21 mouse cellular contexts compared by ENCODE assay signal in the genomic region with DNA sequence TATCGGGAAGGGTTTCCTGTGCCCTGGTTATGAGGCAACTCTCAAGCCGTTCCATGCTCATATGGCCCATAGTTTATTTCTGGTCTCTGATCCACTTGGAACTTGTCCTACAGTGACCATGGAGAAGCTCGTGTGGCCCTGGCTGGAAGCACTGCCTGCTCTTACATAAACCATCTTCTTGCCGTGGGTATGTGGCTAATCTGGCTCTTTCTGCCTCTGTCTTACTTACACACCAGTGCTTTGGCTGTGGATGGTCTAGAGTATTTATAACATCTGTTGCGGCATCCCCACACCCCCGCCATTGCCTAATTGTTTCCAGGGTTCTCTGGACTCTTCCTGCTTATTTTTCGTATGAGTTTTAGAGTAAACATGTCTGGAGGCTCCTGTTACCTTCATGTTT. TPM values are rescaled to one million over a fixed set of nuclear protein-coding genes. Genes with fewer than 3 reads are reported as not detected.
DNase-seq lines count a peak whose midpoint lies in the region; ATAC-seq lines count a peak whose summit lies in the region.
"Had no signal": no experiment of that assay in that cellular context is flagged by ENCODE, and none has a peak within 500 bp of the region (broad histone marks: within the 10 kb centered on the region; RNA-seq: fewer than 3 reads in every experiment).

No protein-coding gene starts in this region.

- DNase-seq in gastrocnemius, adult 18-20 months (ENCODE audit: low spot score) = peak; percentile 78
- DNase-seq in gastrocnemius, postnatal 36 days = no peak
- peak; percentile 37 to 52 for DNase-seq in heart, adult 9 months (ENCODE audit: low spot score in 2 of 2)
- no peak for DNase-seq in heart, postnatal 25 days (ENCODE audit: low spot score)
- peak; percentile 33 for DNase-seq in lung, postnatal 36 days
- DNase-seq in frontal cortex, postnatal 36 days (ENCODE audit: low spot score in 2 of 2) = no peak
- DNase-seq: adrenal gland, postnatal 14 days; cerebellum, adult 2 months; heart, postnatal 36 days; kidney, adult 9 months; kidney, postnatal 4 days; midbrain, embryonic 14.5 days; retina, postnatal 1 day had no signal

- H3K36me3 ChIP-seq in embryonic facial prominence, embryonic 12.5 days = no peaks in the 10 kb centered on the region
- H3K36me3 ChIP-seq: limb, embryonic 13.5 days had no signal

- peaks cover 8% of the 10 kb centered on the region; the same call in 1 of the 2 replicates for H3K4me1 ChIP-seq in embryonic facial prominence, embryonic 12.5 days
- H3K4me1 ChIP-seq: limb, embryonic 13.5 days had no signal

- peak overlapping the region; percentile 47; the same call in 1 of the 2 replicates for H3K27ac ChIP-seq in embryonic facial prominence, embryonic 12.5 days
- H3K27ac ChIP-seq: hindbrain, postnatal 0 days; limb, embryonic 13.5 days; liver, embryonic 14.5 days had no signal

- H3K9ac ChIP-seq in embryonic facial prominence, embryonic 12.5 days = no peak overlapping the region
- H3K9ac ChIP-seq: limb, embryonic 13.5 days; liver, embryonic 14.5 days had no signal

- H3K4me3 ChIP-seq in embryonic facial prominence, embryonic 12.5 days = no peak overlapping the region
- H3K4me3 ChIP-seq: limb, embryonic 13.5 days had no signal

- no peaks in the 10 kb centered on the region for H3K27me3 ChIP-seq in embryonic facial prominence, embryonic 12.5 days
- H3K27me3 ChIP-seq: limb, embryonic 13.5 days had no signal

- no peak overlapping the region for H3K4me2 ChIP-seq in embryonic facial prominence, embryonic 12.5 days (replicated peaks)
- H3K4me2 ChIP-seq: limb, embryonic 13.5 days had no signal

- ATAC-seq in embryonic facial prominence, embryonic 12.5 days (ENCODE audit: insufficient number of reproducible peaks, insufficient read depth, low FRiP score, low TSS enrichment) = no peak
- ATAC-seq in monocyte, adult 5-6 weeks (replicated peaks; ENCODE audit: insufficient number of reproducible peaks, low FRiP score, low TSS enrichment, poor library complexity, severe bottlenecking) = no peak
- ATAC-seq: forebrain, embryonic 14.5 days; hindbrain, postnatal 0 days had no signal

- WGBS in embryonic facial prominence, embryonic 12.5 days = 47% methylated on average over 7 of the region's 7 CpGs

- peaks cover 6% of the 10 kb centered on the region; the same call in 1 of the 2 replicates for H3K9me3 ChIP-seq in embryonic facial prominence, embryonic 12.5 days
- H3K9me3 ChIP-seq: limb, embryonic 13.5 days had no signal

- intact Hi-C loops in gastrocnemius, postnatal 36 days (cut with DNase I) = no loop called here
- intact Hi-C loops in heart, postnatal 25 days (cut with DNase I) = no loop called here

RNA-seq across cellular contexts. Expression of a gene that starts 26.2 kb away (rescaled TPM):
- 10 to 100 TPM; 28.2 to 28.5 TPM for total RNA-seq in gastrocnemius, adult 18-20 months (2021)
- total RNA-seq in gastrocnemius, postnatal 36 days (2021) = 10 to 100 TPM; 65.2 to 82.0 TPM
- total RNA-seq in heart, postnatal 25 days (2021) = 10 to 100 TPM; 83.0 to 93.0 TPM
- polyA plus RNA-seq in embryonic facial prominence, embryonic 12.5 days (2016; fragmentation: Nextera tagmentation; extraction: Ambion mirVana) = 82.2 and 105 TPM in 2 replicates
- not detected in 3 replicates for total RNA-seq in monocyte, adult 5-6 weeks (2017)
- total RNA-seq: common myeloid progenitor, adult 5-6 weeks; megakaryocyte progenitor cell, adult 5-6 weeks had no signal

Comparison
In these comparisons a context has a peak if more than half of its experiments do, and no peak if none do; other contexts are left out.
1. DNase-seq: peak in gastrocnemius, adult 18-20 months (single experiment), heart, adult 9 months (2 of 2) and lung, postnatal 36 days (single experiment); none in gastrocnemius, postnatal 36 days (0 of 2), heart, postnatal 25 days (single experiment) and frontal cortex, postnatal 36 days (0 of 2).
2. RNA of a gene that starts 26.2 kb away (total RNA-seq): 83.0 to 93.0 TPM in heart, postnatal 25 days, 65.2 to 82.0 TPM in gastrocnemius, postnatal 36 days and 28.2 to 28.5 TPM in gastrocnemius, adult 18-20 months; not detected in monocyte, adult 5-6 weeks; every median in the first group is over 10 times any median in the second.